Comparison of ENCODE assay signal across 17 mouse cellular contexts in the genomic region with DNA sequence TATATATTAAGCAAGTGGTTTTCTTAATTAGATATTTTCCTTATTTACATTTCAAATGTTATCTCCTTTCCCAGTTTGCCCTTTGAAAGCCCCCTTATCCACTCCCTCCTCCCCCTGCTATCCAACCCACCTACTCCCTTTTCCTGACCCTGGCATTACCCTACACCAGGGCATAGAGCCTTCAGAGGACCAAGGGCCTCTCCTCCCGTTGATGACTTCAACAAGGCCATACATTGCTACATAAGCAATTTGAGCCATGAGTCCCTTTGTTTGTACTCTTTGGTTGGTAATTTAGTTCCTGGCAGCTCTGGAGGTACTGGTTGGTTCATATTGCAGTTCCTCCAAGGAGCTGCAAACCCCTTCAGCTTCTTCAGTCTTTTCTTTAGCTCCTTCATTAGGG.
"Had no signal": no experiment of that assay in that cellular context is flagged by ENCODE, and none has a peak within 500 bp of the region (broad histone marks: within the 10 kb centered on the region; RNA-seq: fewer than 3 reads in every experiment).

No protein-coding gene starts in this region.

- H3K4me3 ChIP-seq: liver, embryonic 13.5 days; liver, embryonic 15.5 days; megakaryocyte, embryonic 14.5 days; midbrain, embryonic 12.5 days; midbrain, embryonic 15.5 days; neural tube, embryonic 12.5 days; stomach, embryonic 15.5 days had no signal

- ATAC-seq: liver, postnatal 0 days; midbrain, embryonic 15.5 days had no signal

- H3K36me3 ChIP-seq: liver, embryonic 13.5 days; liver, embryonic 15.5 days; midbrain, embryonic 12.5 days; midbrain, embryonic 15.5 days; neural tube, embryonic 12.5 days; stomach, embryonic 15.5 days had no signal

- H3K4me1 ChIP-seq: liver, embryonic 13.5 days; liver, embryonic 15.5 days; midbrain, embryonic 12.5 days; midbrain, embryonic 15.5 days; neural tube, embryonic 12.5 days; stomach, embryonic 15.5 days had no signal

- H3K27me3 ChIP-seq: liver, embryonic 13.5 days; liver, embryonic 15.5 days; megakaryocyte, embryonic 14.5 days; midbrain, embryonic 12.5 days; midbrain, embryonic 15.5 days; neural tube, embryonic 12.5 days; stomach, embryonic 15.5 days had no signal

- H3K4me2 ChIP-seq: liver, embryonic 11.5 days; liver, embryonic 13.5 days; liver, embryonic 15.5 days; midbrain, embryonic 12.5 days; midbrain, embryonic 15.5 days; neural tube, embryonic 12.5 days; stomach, embryonic 15.5 days had no signal

- H3K9ac ChIP-seq: liver, embryonic 13.5 days; liver, embryonic 15.5 days; liver, postnatal 0 days; midbrain, embryonic 12.5 days; midbrain, embryonic 15.5 days; neural tube, embryonic 12.5 days; stomach, embryonic 15.5 days had no signal

- H3K27ac ChIP-seq: liver, embryonic 13.5 days; liver, embryonic 15.5 days; macrophage; midbrain, embryonic 12.5 days; midbrain, embryonic 15.5 days; neural tube, embryonic 12.5 days; stomach, embryonic 15.5 days; stomach, postnatal 0 days had no signal

- DNase-seq: liver; liver, embryonic 13.5 days; liver, postnatal 0 days; lung, postnatal 10 days; right cerebral cortex, postnatal 14 days; thymus, adult 2 months; thymus, postnatal 25 days; thymus, postnatal 4 days had no signal

- H3K9me3 ChIP-seq: liver, embryonic 13.5 days; liver, embryonic 15.5 days; midbrain, embryonic 12.5 days; midbrain, embryonic 15.5 days; neural tube, embryonic 12.5 days; stomach, embryonic 15.5 days had no signal
